Mouse (Mus musculus) hindbrain, embryonic 15.5 days (tissue): ENCODE measurements around the gene Gpr84. TPM values are rescaled to one million over a fixed set of nuclear protein-coding genes. Genes with fewer than 3 reads are reported as not detected.

Source experiments
- ATAC-seq: fragments of 200-750 bp; cut with Nextera tagmentation; 2 replicates; pipeline ENCODE4 v1.8.0; 2017; ENCODE audit warnings: low read depth, moderate number of reproducible peaks, moderate TSS enrichment; ENCODE audit not compliant: low FRiP score
- H3K27ac ChIP-seq: fragments of 300-500 bp; sonication (generic); replicated peaks from 2 replicates; pipeline ENCODE4 v1.5.1; 2015; ENCODE audit warnings: mild to moderate bottlenecking, inconsistent platforms
- H3K27me3 ChIP-seq: fragments of 300-500 bp; sonication (generic); 2 replicates; pipeline ENCODE4 v1.6.1; 2015; ENCODE audit warnings: control low read depth, inconsistent platforms
- H3K36me3 ChIP-seq: fragments of 300-500 bp; sonication (generic); 2 replicates; pipeline ENCODE4 v1.6.1; 2015; ENCODE audit warnings: control low read depth, inconsistent platforms
- H3K4me1 ChIP-seq: fragments of 300-500 bp; sonication (generic); replicated peaks from 2 replicates; pipeline ENCODE4 v1.6.1; 2015; ENCODE audit warnings: control low read depth, inconsistent platforms
- H3K4me2 ChIP-seq: fragments of 300-500 bp; sonication (generic); 2 replicates; pipeline ENCODE4 v1.6.1; 2015; ENCODE audit warnings: moderate library complexity, mild to moderate bottlenecking, inconsistent platforms
- H3K4me3 ChIP-seq: fragments of 300-500 bp; sonication (generic); 2 replicates; pipeline ENCODE4 v1.5.1; 2015; ENCODE audit warnings: mild to moderate bottlenecking, inconsistent platforms
- H3K9ac ChIP-seq: fragments of 300-500 bp; sonication (generic); 2 replicates; pipeline ENCODE4 v1.6.1; 2015; ENCODE audit warnings: inconsistent platforms
- H3K9me3 ChIP-seq: fragments of 300-500 bp; sonication (generic); 2 replicates; pipeline ENCODE4 v1.6.1; 2016; ENCODE audit warnings: control low read depth, inconsistent platforms
- WGBS: fragments of 180-500 bp; shearing (Covaris S2); methylation state at CpG from one replicate; pipeline ENCODE4 v1.1.7; 2015; 5-methylcytosine and 5-hydroxymethylcytosine counted together
- polyA plus RNA-seq: library from polyadenylated mRNA; unstranded; fragments of >200 nt; fragmentation: Nextera tagmentation; extraction: Ambion mirVana; gene quantifications from 2 replicates; pipeline ENCODE4 v1.2.1, GENCODE M21; 2015

Gene Gpr84
- 0.41 and 0.44 TPM in 2 replicates for polyA plus RNA-seq

DNA sequence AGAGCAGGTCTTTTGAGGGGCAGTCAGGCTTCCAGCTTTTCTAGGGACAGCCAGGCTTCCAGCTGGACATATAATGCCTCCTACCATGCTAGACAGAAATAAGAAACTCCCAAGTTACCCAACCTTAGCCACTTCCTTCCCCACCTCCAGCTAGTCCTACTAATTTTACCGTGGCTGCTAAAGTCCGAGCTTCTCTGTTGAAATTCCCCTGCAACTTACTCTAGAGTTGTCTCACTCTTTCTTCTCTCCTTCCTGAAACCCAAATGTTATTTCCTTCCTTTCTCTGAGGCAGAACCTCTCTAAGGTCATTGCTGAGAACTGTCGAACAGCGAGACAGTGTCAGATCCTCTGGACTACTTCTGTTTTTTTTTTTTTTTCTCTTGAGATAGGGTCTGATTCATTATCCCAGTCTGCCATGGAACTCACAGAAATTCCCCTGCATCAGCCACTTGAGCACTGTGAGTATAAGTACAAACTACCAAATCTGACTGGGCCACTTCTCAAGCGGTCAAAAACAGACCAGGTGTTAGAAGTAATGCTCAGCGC lies at the start of gene Gpr84:
Gpr84 (minus strand) TSS at position 248 of the 546 bp plus-strand sequence.
- WGBS = 69% methylated on average over 6 of the region's 6 CpGs
- Histone ChIP-seq H3K36me3 (no peaks in the 10 kb centered on the region), H3K9me3 (no peaks in the 10 kb centered on the region), H3K9ac (no peak within 1 kb of the TSS), H3K27ac (no peak within 1 kb of the TSS), H3K4me1 (peaks cover 50% of the 10 kb centered on the region), H3K4me3 (no peak within 1 kb of the TSS), H3K4me2 (no peak within 1 kb of the TSS), H3K27me3 (no peaks in the 10 kb centered on the region)
- no peak for ATAC-seq

DNA sequence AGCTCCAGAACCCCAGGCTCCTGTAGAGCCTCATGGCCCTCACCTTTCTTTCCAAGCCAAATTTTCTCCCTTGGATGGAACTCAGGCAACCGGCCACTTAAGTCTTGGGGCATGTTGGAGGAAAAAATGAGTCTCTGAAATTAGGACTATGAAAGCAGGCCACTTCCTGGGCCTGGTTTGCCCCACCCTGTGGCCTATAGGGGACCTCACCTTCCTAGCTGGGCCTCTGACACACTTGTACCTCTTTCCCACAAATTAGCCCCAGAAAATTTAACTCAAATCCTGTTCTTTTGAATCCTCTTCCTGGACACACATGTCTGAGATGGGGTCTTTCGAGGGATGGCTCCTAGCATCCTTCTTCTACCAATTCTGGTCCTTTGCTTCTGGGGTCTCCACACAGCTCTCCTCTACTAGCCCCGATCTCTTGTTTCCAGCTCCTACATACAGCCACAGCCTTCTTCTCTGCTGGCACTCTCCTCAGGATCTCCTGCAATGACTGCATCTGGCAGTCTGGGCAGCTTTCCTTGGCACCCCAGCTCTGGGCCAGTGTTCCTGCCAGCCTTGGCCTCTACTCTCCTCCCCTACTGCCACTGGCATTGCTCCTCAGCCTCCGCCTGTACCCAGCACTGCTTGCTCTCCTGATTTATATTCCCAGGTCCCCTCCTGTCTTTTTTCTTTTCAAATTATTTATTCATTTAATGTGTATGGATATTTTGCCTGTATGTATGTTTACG lies 49.6 kb upstream of the Gpr84 start:
- no peaks in the 10 kb centered on the region for H3K4me1 ChIP-seq
- no peak overlapping the region for H3K9ac ChIP-seq
- H3K4me3 ChIP-seq = no peak overlapping the region
- H3K9me3 ChIP-seq = no peaks in the 10 kb centered on the region
- no peaks in the 10 kb centered on the region for H3K27me3 ChIP-seq
- no peak overlapping the region for H3K4me2 ChIP-seq
- ATAC-seq = 0 out of 2 replicates have a peak, but pooled peaks have one; percentile 68
- 83% methylated on average over 5 of the region's 5 CpGs for WGBS
- no peaks in the 10 kb centered on the region for H3K36me3 ChIP-seq
- H3K27ac ChIP-seq = no peak overlapping the region

DNA sequence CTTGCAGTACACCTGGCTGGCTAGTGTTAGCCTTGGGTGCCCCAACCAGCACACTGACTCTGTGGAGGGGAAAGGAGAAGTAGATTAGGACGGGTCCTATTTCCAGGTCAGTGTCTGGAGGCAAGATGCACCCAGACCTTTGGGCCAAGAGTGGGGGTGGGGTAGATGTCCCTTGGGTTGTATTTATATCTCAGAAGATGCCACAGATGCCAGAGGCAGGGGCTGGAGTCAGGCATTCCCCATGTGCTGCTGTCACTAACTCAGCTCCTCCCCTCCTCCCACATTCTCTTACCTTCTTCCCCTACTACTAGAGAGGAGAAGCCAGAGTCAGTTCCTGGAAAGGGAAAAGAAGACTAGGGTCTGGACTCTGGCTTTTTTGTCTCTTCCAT lies 48.7 kb upstream of the Gpr84 start:
- no peak overlapping the region for H3K27ac ChIP-seq
- no peaks in the 10 kb centered on the region for H3K27me3 ChIP-seq
- no peaks in the 10 kb centered on the region for H3K36me3 ChIP-seq
- H3K9ac ChIP-seq = no peak overlapping the region
- no peaks in the 10 kb centered on the region for H3K4me1 ChIP-seq
- no peak overlapping the region for H3K4me3 ChIP-seq
- H3K4me2 ChIP-seq = no peak overlapping the region
- ATAC-seq = 0 out of 2 replicates have a peak, but pooled peaks have one; percentile 7
- H3K9me3 ChIP-seq = no peaks in the 10 kb centered on the region
- 93% methylated on average over 1 of the region's 1 CpGs for WGBS

DNA sequence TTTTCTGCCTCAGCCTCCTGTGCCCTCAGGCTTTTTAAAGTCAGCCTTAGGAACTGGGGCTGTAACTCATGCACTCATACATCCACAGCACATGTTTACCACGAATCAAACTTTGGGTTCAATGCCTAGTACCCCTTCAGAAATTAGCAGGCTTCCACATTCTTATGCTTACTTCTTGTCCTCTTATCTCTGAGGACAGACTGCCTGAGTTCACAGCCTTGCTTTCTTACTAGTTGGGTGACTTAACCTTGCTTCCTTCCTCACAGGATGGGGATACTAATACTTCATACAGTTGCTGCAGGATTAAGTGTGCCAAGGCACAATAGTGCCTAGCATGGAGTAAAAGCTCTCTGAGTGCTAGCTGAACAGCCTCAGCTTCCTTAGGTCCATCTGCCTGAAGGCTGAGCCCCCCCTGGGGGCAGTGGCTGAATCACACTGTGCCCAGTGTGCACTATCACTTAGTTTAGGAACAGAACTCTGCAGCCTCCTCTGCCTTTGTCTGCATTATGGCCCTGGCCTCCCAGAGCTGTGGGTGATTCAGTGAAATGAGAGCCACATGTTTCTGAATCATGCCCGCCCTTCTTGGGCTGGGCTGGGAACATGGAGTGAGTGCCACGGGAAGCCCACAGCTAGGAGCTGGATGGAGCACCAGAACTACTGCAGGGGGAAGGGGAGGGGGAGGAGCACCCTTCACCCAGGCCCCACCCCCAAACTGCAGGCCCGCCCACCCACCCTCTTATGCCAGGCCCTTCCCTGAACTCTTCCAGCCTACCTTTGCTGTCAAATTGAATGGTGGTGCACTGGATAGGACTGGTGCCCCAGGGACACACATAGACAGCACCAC lies 48.1 kb upstream of the Gpr84 start:
- no peaks in the 10 kb centered on the region for H3K4me1 ChIP-seq
- 39% methylated on average over 4 of the region's 4 CpGs for WGBS
- ATAC-seq = peak; percentile 32; the same call in 1 of the 2 replicates
- no peak overlapping the region for H3K27ac ChIP-seq
- H3K4me3 ChIP-seq = no peak overlapping the region
- H3K27me3 ChIP-seq = no peaks in the 10 kb centered on the region
- H3K9me3 ChIP-seq = no peaks in the 10 kb centered on the region
- H3K36me3 ChIP-seq = no peaks in the 10 kb centered on the region
- H3K9ac ChIP-seq = no peak overlapping the region
- H3K4me2 ChIP-seq = no peak overlapping the region

DNA sequence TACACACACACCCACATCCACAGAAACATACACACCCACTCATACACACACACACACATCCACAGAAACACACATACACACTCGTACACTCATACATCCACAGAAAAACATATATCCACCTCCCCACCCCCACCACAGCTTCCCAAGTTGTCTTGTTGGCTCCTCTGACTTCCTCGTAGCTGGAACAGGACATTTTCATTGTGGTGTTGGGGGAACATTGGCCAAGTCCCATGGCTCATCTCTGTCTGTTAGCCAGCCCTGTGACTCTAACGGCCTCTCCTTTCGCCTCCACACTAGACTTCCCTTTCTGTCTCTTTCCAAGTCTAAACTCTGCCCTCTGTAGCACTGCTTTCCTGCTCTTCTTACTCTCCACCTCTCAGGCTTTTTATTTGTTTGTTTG lies 47.4 kb upstream of the Gpr84 start:
- H3K9ac ChIP-seq = no peak overlapping the region
- no peak overlapping the region for H3K4me3 ChIP-seq
- 83% methylated on average over 4 of the region's 4 CpGs for WGBS
- no peaks in the 10 kb centered on the region for H3K36me3 ChIP-seq
- no peak overlapping the region for H3K27ac ChIP-seq
- H3K4me2 ChIP-seq = no peak overlapping the region
- no peaks in the 10 kb centered on the region for H3K9me3 ChIP-seq
- no peak for ATAC-seq
- no peaks in the 10 kb centered on the region for H3K4me1 ChIP-seq
- no peaks in the 10 kb centered on the region for H3K27me3 ChIP-seq

DNA sequence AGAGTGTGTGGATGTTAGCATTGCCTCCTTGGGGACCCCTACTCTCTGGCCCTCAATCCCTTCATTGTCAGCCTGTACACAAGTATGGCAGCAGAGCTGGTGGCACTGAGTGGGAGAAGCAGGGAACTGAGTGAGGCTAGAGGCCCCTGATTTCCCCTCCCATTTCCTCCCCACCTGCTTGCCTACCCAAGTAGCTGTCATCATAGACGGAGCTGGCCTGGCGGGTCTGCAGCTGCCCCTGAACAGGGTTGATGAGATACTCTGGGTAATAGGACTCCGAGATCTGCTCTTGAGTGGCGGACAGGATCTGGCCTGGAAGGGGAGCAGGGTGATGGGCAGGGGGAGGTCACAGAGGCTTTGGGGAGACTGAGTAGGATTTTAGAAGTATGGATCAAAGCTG lies 45.7 kb upstream of the Gpr84 start:
- no peaks in the 10 kb centered on the region for H3K36me3 ChIP-seq
- H3K4me3 ChIP-seq = no peak overlapping the region
- 86% methylated on average over 4 of the region's 4 CpGs for WGBS
- no peak overlapping the region for H3K27ac ChIP-seq
- no peaks in the 10 kb centered on the region for H3K27me3 ChIP-seq
- ATAC-seq = no peak
- no peak overlapping the region for H3K4me2 ChIP-seq
- no peak overlapping the region for H3K9ac ChIP-seq
- H3K9me3 ChIP-seq = no peaks in the 10 kb centered on the region
- H3K4me1 ChIP-seq = no peaks in the 10 kb centered on the region

DNA sequence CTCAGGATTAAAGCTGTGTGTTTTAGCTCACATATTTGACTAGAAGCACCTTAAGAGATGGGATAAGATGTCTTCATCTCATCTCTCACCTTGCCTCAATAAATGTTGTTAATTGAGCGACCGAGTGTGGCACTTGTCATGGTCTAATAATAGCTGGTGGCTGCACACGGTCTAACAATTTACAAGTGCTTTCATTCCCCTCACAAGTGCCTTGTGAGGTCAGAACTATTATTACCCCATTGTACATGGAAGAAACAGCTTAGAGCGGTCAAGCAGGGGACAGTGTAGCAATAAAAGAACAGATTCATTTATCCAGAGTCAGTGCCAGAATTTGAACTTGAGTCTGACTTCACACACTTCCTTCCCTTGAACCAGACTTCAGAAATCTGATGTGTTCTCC lies 45.0 kb upstream of the Gpr84 start:
- 87% methylated on average over 4 of the region's 4 CpGs for WGBS
- Histone ChIP-seq H3K4me2 (no peak overlapping the region), H3K27me3 (no peaks in the 10 kb centered on the region), H3K4me3 (no peak overlapping the region), H3K36me3 (no peaks in the 10 kb centered on the region), H3K27ac (no peak overlapping the region), H3K9me3 (no peaks in the 10 kb centered on the region), H3K9ac (no peak overlapping the region), H3K4me1 (no peaks in the 10 kb centered on the region)
- no peak for ATAC-seq

DNA sequence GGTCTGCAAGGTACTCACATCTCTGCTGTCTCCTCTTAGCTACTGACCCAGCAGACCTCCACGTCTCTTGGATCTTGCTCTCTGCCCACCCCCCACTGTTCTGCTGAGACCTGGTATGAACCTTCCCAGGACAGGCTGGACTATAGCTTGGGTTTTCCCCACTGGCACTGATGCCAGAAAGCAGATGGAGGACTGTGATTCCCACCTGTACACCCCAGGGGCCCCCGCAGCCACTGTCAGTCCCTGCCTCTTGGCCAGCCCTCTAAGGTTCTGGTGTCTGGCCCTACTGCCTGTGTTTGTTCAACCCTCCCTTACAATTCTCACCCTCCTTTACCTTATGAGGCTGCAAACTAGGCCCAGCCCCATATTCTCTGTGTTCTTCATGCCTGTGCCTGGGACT lies 44.3 kb upstream of the Gpr84 start:
- Histone ChIP-seq H3K27ac (no peak overlapping the region), H3K36me3 (no peaks in the 10 kb centered on the region), H3K27me3 (no peaks in the 10 kb centered on the region), H3K4me1 (no peaks in the 10 kb centered on the region), H3K4me2 (no peak overlapping the region), H3K9me3 (no peaks in the 10 kb centered on the region), H3K9ac (no peak overlapping the region), H3K4me3 (no peak overlapping the region)
- WGBS = 83% methylated on average over 2 of the region's 2 CpGs
- no peak for ATAC-seq

DNA sequence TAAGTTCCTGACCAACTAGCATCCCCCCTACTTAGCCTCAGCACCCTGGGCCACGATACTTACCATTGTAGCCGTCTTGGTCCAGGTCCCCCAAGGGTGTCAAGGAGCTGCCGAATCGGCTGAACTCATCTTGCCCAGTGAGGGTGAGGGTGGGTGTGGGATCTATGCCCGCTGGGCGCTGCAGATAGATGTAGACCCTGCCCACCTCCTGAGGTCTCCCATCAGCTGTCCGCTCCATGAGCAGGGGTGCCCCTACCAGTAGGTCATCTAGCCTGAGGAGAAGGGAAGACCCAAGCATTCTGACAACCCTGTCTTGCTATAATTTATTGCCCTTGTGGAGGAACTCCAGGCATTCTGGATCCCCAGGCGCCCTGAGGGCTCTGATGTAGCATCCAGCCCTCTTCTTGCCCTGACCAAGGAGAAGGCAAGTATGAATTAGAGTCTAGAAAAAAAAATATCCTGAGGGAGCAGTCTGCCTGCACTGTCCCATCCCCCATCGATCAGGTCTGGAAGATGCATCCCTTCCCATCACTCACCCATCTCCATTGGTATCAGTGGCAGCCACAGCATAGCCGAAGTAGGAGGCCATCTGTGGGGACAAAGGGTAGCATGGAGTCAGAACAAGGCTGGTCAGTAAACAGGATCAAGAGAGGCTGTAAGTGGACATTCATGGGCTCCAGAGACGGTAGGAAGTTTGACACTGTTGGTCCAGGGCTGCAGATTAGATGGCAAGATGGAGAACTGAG lies 43.3 kb upstream of the Gpr84 start:
- 94% methylated on average over 11 of the region's 11 CpGs for WGBS
- Histone ChIP-seq H3K9me3 (no peaks in the 10 kb centered on the region), H3K27ac (no peak overlapping the region), H3K36me3 (no peaks in the 10 kb centered on the region), H3K4me3 (no peak overlapping the region), H3K4me2 (no peak overlapping the region), H3K27me3 (no peaks in the 10 kb centered on the region), H3K9ac (no peak overlapping the region), H3K4me1 (no peaks in the 10 kb centered on the region)
- ATAC-seq = no peak

DNA sequence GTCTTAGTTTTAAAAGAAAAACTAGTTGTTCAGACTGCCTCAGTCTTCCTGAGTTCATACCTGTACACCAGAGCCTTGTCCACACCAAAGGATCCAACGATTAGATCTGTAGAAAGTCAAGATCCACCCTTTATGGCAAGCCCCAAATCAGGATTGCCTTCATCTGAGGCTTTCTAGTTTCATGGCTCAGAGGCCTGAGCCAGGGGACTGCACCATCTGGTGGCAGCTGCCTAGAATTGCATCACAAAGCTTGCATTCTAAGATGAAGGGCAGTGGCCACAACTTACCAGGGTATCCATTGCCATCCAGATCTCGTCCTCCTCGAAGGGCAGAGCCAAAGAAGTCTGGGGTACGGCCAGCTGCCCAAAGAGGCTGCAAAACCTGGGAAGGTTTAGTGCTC lies 42.4 kb upstream of the Gpr84 start:
- 0 out of 2 replicates have a peak, but pooled peaks have one; percentile 7 for ATAC-seq
- H3K4me2 ChIP-seq = no peak overlapping the region

DNA sequence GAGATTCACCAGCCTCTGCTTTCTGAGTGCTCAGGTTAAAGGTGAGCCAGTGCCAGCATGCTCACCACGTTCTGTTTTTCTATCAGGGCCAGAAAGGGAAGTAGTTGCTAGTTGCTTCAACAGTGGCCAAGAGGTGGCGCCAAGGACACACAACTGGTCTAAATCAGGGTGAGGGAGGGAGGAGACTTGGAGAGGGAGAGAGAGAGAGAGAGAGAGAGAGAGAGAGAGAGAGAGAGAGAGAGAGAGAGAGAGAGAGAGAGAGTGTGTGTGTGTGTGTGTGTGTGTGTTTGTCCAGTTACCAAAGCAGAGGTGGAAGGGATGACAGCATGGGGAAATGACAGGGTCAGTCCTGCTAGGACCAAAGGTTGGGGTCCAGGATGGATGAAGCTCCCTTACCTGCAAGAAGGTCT lies 36.9 kb upstream of the Gpr84 start:
- no peaks in the 10 kb centered on the region for H3K27me3 ChIP-seq
- ATAC-seq = no peak
- H3K4me3 ChIP-seq = no peak overlapping the region
- no peak overlapping the region for H3K9ac ChIP-seq
- no peak overlapping the region for H3K27ac ChIP-seq
- H3K9me3 ChIP-seq = no peaks in the 10 kb centered on the region
- H3K4me1 ChIP-seq = peaks cover 5% of the 10 kb centered on the region; the same call in 1 of the 2 replicates
- 12% methylated on average over 2 of the region's 2 CpGs for WGBS
- H3K36me3 ChIP-seq = no peaks in the 10 kb centered on the region
- H3K4me2 ChIP-seq = no peak overlapping the region

More for the DNA sequence above, 42.4 kb upstream of the Gpr84 start:
- 50% methylated on average over 4 of the region's 4 CpGs for WGBS
- Histone ChIP-seq H3K27ac (no peak overlapping the region), H3K36me3 (no peaks in the 10 kb centered on the region), H3K4me3 (no peak overlapping the region), H3K4me1 (no peaks in the 10 kb centered on the region), H3K27me3 (no peaks in the 10 kb centered on the region), H3K9ac (no peak overlapping the region), H3K9me3 (no peaks in the 10 kb centered on the region)
